Mouse (Mus musculus): ENCODE results near the gene Pou2f1. TPM values are rescaled to one million over a fixed set of nuclear protein-coding genes. Genes with fewer than 3 reads are reported as not detected.

Pou2f1 gene
- polyA plus RNA-seq, 1 experiment from 2014 or later = 25.9 TPM

GRCm38 (mm10) chr1:165969001-165969690, 33.3 kb downstream of the Pou2f1 start:
- no peak for ATAC-seq

GRCm38 (mm10) chr1:165967027-165967654, 35.3 kb downstream of the Pou2f1 start:
- Histone ChIP-seq H3K4me3 (no peak overlapping the region), H3K27me3 (peaks cover 4% of the 10 kb centered on the region; the same call in 1 of the 2 replicates), H3K4me2 (no peak overlapping the region), H3K9me3 (replicated peaks) (no peaks in the 10 kb centered on the region), H3K27ac (no peak overlapping the region), H3K4me1 (peaks cover 30% of the 10 kb centered on the region), H3K9ac (no peak overlapping the region), H3K36me3 (ENCODE audit: poor library complexity, severe bottlenecking) (peaks cover 9% of the 10 kb centered on the region; the same call in 1 of the 2 replicates)
- ATAC-seq = peak; percentile 70
- 29% methylated on average over 4 of the region's 4 CpGs for WGBS

More at GRCm38 (mm10) chr1:165969001-165969690, 33.3 kb downstream of the Pou2f1 start:
- Histone ChIP-seq H3K36me3 (ENCODE audit: poor library complexity, severe bottlenecking) (peaks cover 9% of the 10 kb centered on the region; the same call in 1 of the 2 replicates), H3K9me3 (replicated peaks) (no peaks in the 10 kb centered on the region), H3K4me3 (no peak overlapping the region), H3K27me3 (peaks cover 4% of the 10 kb centered on the region; the same call in 1 of the 2 replicates), H3K4me2 (no peak overlapping the region), H3K27ac (no peak overlapping the region), H3K4me1 (peaks cover 27% of the 10 kb centered on the region), H3K9ac (no peak overlapping the region)
- WGBS = 91% methylated on average over 3 of the region's 3 CpGs

GRCm38 (mm10) chr1:165966156-165966914, 36.1 kb downstream of the Pou2f1 start:
- H3K4me1 ChIP-seq = peaks cover 36% of the 10 kb centered on the region
- peaks cover 4% of the 10 kb centered on the region; the same call in 1 of the 2 replicates for H3K27me3 ChIP-seq
- H3K9ac ChIP-seq = no peak overlapping the region
- no peak overlapping the region for H3K4me3 ChIP-seq
- peaks cover 6% of the 10 kb centered on the region; the same call in 1 of the 2 replicates for H3K36me3 ChIP-seq (ENCODE audit: poor library complexity, severe bottlenecking)
- WGBS = 11% methylated on average over 5 of the region's 5 CpGs
- peak; percentile 97 for ATAC-seq
- H3K9me3 ChIP-seq (replicated peaks) = no peaks in the 10 kb centered on the region
- H3K4me2 ChIP-seq = peak overlapping the region; percentile 26
- peak overlapping the region; percentile 76 for H3K27ac ChIP-seq

DNA sequence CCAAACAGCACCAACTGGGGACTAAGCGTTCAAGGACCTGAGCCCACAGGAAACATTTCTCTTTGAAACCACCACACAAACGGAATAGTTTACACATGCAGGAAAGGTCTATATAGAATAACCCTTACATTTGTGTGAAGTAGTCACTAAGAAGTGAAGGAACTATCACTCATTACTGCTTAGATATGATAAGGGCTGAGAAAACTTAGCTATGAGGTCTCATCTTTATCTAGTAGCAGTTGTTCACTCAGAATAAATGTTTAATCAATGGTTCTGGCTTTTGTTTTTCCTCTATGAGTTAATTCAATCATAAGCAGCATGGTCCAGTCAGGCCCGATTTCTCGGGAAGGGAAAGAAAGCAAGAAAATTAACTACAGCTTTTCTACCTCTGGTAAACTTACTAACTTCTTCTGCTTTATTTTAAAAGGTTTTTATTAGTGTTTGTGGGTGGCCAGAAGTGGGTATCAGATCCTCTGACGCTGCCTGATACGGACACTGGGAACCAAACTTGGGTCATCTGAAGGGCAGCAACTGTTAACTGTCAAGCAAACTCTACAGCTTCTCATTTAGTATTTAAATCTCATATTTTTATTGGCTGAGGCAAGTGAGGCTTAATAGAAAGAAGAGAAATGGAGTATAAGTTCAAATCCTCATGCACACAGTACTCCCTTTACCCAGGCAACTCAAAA, 40.7 kb downstream of the Pou2f1 start:
- H3K4me3 ChIP-seq = no peak overlapping the region
- no peak overlapping the region for H3K9ac ChIP-seq
- no peaks in the 10 kb centered on the region for H3K9me3 ChIP-seq (replicated peaks)
- no peaks in the 10 kb centered on the region for H3K27me3 ChIP-seq
- no peak overlapping the region for H3K4me2 ChIP-seq
- H3K4me1 ChIP-seq = peaks cover 41% of the 10 kb centered on the region
- no peak overlapping the region for H3K27ac ChIP-seq
- no peak for ATAC-seq
- H3K36me3 ChIP-seq (ENCODE audit: poor library complexity, severe bottlenecking) = no peaks in the 10 kb centered on the region
- WGBS = 84% methylated on average over 6 of the region's 6 CpGs

DNA sequence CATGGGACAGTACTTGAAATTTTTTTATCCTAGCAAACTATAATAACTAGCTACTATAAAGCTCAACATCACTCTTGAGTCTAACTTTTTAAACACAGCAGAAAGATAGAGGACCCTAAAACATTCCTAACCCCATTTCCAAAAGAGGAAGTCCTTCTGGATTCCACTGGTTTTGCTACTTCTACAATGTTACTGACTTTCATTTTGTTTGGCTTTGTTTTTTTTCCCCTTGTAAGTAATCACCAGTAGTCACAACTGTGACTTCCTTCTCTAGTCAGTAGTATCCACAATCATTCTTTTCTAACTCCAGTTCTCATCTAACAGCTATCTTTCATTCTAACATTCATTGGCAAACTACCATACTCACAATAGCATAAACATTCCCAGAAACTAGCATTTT, 44.3 kb downstream of the Pou2f1 start:
- H3K4me2 ChIP-seq = no peak overlapping the region
- peaks cover 14% of the 10 kb centered on the region for H3K4me1 ChIP-seq
- H3K9ac ChIP-seq = no peak overlapping the region
- no peak overlapping the region for H3K27ac ChIP-seq
- H3K36me3 ChIP-seq (ENCODE audit: poor library complexity, severe bottlenecking) = no peaks in the 10 kb centered on the region
- no peaks in the 10 kb centered on the region for H3K9me3 ChIP-seq (replicated peaks)
- H3K27me3 ChIP-seq = no peaks in the 10 kb centered on the region
- H3K4me3 ChIP-seq = no peak overlapping the region
- no peak for ATAC-seq

DNA sequence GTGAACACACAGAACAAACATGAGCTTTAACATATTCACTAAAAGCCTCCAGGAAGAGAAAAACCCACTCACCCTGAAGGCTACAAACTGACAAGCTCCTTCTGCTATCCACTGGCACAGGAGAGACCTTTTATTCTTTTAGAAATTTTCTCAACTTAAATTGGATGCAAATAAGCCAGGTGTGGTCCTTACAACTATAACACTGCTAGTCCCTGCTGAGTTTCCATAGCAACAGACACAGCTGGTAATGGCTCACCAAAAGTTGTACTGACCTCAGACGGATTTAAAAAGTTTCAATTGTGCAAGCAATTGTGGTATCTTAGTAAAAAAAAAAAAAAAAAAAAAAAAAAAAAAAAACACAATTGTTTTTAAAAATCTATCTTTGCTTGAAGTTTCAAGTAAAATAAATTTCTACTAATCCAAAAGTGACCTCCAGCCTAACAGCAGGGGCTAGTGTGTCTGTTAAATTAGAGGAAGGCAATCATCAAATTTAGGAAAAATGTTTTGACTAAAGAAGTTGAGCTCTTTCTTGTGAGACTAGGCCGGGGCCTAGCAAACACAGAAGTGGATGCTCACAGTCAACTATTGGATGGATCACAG, 54.2 kb downstream of the Pou2f1 start:
- H3K4me3 ChIP-seq = no peak overlapping the region
- H3K27me3 ChIP-seq = no peaks in the 10 kb centered on the region
- no peak overlapping the region for H3K4me2 ChIP-seq
- no peak overlapping the region for H3K9ac ChIP-seq
- WGBS = 13% methylated on average over 2 of the region's 2 CpGs
- no peak overlapping the region for H3K27ac ChIP-seq
- no peaks in the 10 kb centered on the region for H3K9me3 ChIP-seq (replicated peaks)
- peaks cover 17% of the 10 kb centered on the region for H3K4me1 ChIP-seq
- peak; percentile 77 for ATAC-seq
- H3K36me3 ChIP-seq (ENCODE audit: poor library complexity, severe bottlenecking) = no peaks in the 10 kb centered on the region

- Histone ChIP-seq H3K27ac (no peak overlapping the region), H3K4me3 (no peak overlapping the region), H3K9me3 (replicated peaks) (no peaks in the 10 kb centered on the region), H3K4me1 (peaks cover 16% of the 10 kb centered on the region), H3K4me2 (no peak overlapping the region), H3K36me3 (ENCODE audit: poor library complexity, severe bottlenecking) (no peaks in the 10 kb centered on the region), H3K27me3 (no peaks in the 10 kb centered on the region), H3K9ac (no peak overlapping the region)
- WGBS = 97% methylated on average over 1 of the region's 1 CpGs
- no peak for ATAC-seq
Measured at GRCm38 (mm10) chr1:165943270-165943669, 59.2 kb downstream of the Pou2f1 start.

GRCm38 (mm10) chr1:165935466-165935818, 67.0 kb downstream of the Pou2f1 start:
- Histone ChIP-seq H3K27ac (peak overlapping the region; percentile 96), H3K9me3 (replicated peaks) (no peaks in the 10 kb centered on the region), H3K4me3 (0 out of 2 replicates have a peak overlapping the region, but pooled peaks have one; percentile 0), H3K27me3 (no peaks in the 10 kb centered on the region), H3K4me1 (peaks cover 45% of the 10 kb centered on the region), H3K4me2 (peak overlapping the region; percentile 41), H3K9ac (no peak overlapping the region), H3K36me3 (ENCODE audit: poor library complexity, severe bottlenecking) (no peaks in the 10 kb centered on the region)
- 7% methylated on average over 2 of the region's 2 CpGs for WGBS
- no peak for ATAC-seq

GRCm38 (mm10) chr1:165934648-165935465, 67.6 kb downstream of the Pou2f1 start:
- peaks cover 48% of the 10 kb centered on the region for H3K4me1 ChIP-seq
- ATAC-seq = peak; percentile 98
- H3K4me2 ChIP-seq = peak overlapping the region; percentile 57
- no peaks in the 10 kb centered on the region for H3K9me3 ChIP-seq (replicated peaks)
- peak overlapping the region; percentile 34 for H3K4me3 ChIP-seq
- no peaks in the 10 kb centered on the region for H3K36me3 ChIP-seq (ENCODE audit: poor library complexity, severe bottlenecking)
- peak overlapping the region; percentile 96 for H3K27ac ChIP-seq
- 10% methylated on average over 7 of the region's 7 CpGs for WGBS
- 0 out of 2 replicates have a peak overlapping the region, but pooled peaks have one; percentile 28 for H3K9ac ChIP-seq
- H3K27me3 ChIP-seq = no peaks in the 10 kb centered on the region

GRCm38 (mm10) chr1:165933915-165934647, 68.4 kb downstream of the Pou2f1 start:
- no peak for ATAC-seq
- H3K9me3 ChIP-seq (replicated peaks) = no peaks in the 10 kb centered on the region
- H3K4me1 ChIP-seq = peaks cover 48% of the 10 kb centered on the region
- H3K27me3 ChIP-seq = no peaks in the 10 kb centered on the region
- H3K4me2 ChIP-seq = peak overlapping the region; percentile 58
- 39% methylated on average over 5 of the region's 5 CpGs for WGBS
- H3K36me3 ChIP-seq (ENCODE audit: poor library complexity, severe bottlenecking) = no peaks in the 10 kb centered on the region
- H3K4me3 ChIP-seq = peak overlapping the region; percentile 34
- peak overlapping the region; percentile 96 for H3K27ac ChIP-seq
- peak overlapping the region; percentile 64 for H3K9ac ChIP-seq

Measured in forebrain, embryonic 13.5 days (tissue).